Mouse (Mus musculus) ovary, postnatal 10 days (tissue): ENCODE measurements around the gene Grk2.
"Not testable (repeated sequence)": the region's sequence is repeated elsewhere in the genome, so short reads cannot be mapped to it uniquely, and the experiment has no call there.

ENCODE experiments used
- DNase-seq: peaks from one replicate; pipeline ENCODE4 v3.0.0; 2022; ENCODE audit warnings: low spot score

Grk2 gene

GRCm38 (mm10) chr19:4268566-4269361, 37.3 kb downstream of the Grk2 start, which contains the start of gene Ssh3:
Ssh3 (minus strand) TSS chr19:4269180.
- DNase-seq, result peak; percentile 33

- DNase-seq, result no peak
Observed at GRCm38 (mm10) chr19:4265956-4266355, 40.1 kb downstream of the Grk2 start.

GRCm38 (mm10) chr19:4264171-4264780, 41.7 kb downstream of the Grk2 start:
- DNase-seq, result no peak

DNA sequence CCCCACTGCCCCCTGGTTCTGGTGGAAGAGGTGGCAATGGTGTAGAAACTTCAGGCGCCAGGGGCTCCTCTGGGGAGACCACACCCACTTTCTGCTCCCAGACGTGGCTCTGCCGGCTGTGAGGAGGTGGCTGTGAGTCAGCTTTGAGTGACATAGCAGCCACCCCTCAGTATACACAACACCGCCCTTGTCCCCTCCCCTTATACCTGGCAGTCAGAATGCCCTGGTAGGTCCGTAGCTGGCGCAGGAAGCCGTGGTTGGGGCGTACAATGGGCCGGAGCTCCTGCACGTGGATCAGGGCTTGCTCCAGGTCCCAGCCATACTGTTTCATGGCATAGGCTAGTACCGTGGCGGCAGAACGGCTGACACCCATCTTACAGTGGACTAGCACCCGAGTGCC, 42.3 kb downstream of the Grk2 start:
- DNase-seq, result no peak

GRCm38 (mm10) chr19:4262756-4263155, 43.3 kb downstream of the Grk2 start:
- no peak for DNase-seq

- DNase-seq, result no peak
Observed at GRCm38 (mm10) chr19:4261038-4261698, 44.9 kb downstream of the Grk2 start.

DNA sequence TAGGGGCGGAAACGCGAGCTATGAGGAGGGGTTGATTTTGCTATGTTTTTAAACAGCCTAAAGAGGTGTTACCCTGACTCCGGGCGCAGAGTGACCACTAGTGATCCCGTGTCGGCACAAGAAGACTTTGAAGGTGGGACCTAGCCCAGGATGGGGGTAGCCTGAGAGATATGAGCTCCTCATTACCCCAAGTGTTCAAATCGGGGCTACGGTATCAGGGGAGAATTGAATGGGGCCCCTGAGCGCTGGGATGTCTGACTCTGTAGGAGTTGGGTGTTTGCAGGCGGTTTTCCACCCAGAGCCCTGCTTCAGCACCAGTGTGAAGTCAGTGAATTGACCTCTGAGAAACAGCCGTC, 48.1 kb downstream of the Grk2 start:
- no peak for DNase-seq

GRCm38 (mm10) chr19:4257216-4257896, 48.7 kb downstream of the Grk2 start:
- peak; percentile 71 for DNase-seq

DNA sequence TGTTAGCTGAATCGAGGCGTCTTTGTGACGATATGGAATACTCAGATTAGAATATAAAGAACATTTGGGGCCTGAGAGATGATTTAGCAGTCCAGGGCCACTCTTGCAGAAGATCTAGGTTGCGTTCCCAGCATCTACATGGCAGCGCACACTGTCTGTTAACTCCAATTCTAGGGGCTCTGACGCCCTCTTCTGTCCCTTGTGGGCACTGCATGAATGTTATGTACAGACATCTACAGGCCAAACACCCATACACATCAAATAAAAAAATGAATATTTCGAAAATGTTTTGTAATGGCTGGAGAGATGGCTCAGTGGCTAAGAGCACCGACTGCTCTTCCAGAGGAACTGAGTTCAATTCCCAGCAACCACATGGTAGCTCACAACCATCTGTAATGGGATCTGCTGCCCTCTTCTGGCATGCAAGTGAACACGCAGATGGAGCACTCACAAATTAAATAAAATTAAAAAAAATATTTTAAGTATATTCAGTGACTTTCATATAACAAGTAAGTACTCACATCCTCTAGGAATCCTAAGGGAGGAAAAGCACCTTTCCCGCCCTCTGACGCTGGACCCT, 50.3 kb downstream of the Grk2 start:
- no peak for DNase-seq

- no peak for DNase-seq
Observed at GRCm38 (mm10) chr19:4254230-4254629, 51.8 kb downstream of the Grk2 start.

GRCm38 (mm10) chr19:4248683-4249082, 57.3 kb downstream of the Grk2 start:
- not testable (repeated sequence) for DNase-seq

- DNase-seq, result no peak
Observed at GRCm38 (mm10) chr19:4247010-4247409, 59.0 kb downstream of the Grk2 start.

GRCm38 (mm10) chr19:4244775-4245174, 61.2 kb downstream of the Grk2 start:
- no peak for DNase-seq

- no peak for DNase-seq
Observed at GRCm38 (mm10) chr19:4242416-4242815, 63.6 kb downstream of the Grk2 start.

GRCm38 (mm10) chr19:4240247-4240668, 65.8 kb downstream of the Grk2 start:
- DNase-seq, result no peak
